Mouse (Mus musculus) layer of hippocampus, postnatal 14 days (tissue): ENCODE results near the gene Faim2. TPM values are rescaled to one million over a fixed set of nuclear protein-coding genes. Genes with fewer than 3 reads are reported as not detected.

Source experiments
- DNase-seq, 2 experiments: peaks; one replicate each; pipeline ENCODE4 v3.0.0; 2021 to 2022; ENCODE audit warnings: low spot score in 2 of 2, mixed read lengths in 1 of 2
- total RNA-seq, 2 experiments: library from RNA; stranded (reverse); gene quantifications; 2 replicates each; pipeline ENCODE4 v1.2.3; 2021

The Faim2 gene
- total RNA-seq, 2 experiments from 2014 or later: 145 to 153 TPM

GRCm38 (mm10) chr15:99510621-99511020 lies 17.3 kb downstream of the Faim2 start:
- no peak for DNase-seq

- no peak for DNase-seq
Observed at GRCm38 (mm10) chr15:99509840-99510239, 18.1 kb downstream of the Faim2 start.

GRCm38 (mm10) chr15:99505324-99506095 lies 22.5 kb downstream of the Faim2 start:
- no peak for DNase-seq

- DNase-seq: no peak
Observed at GRCm38 (mm10) chr15:99503256-99503655, 24.7 kb downstream of the Faim2 start.

DNA sequence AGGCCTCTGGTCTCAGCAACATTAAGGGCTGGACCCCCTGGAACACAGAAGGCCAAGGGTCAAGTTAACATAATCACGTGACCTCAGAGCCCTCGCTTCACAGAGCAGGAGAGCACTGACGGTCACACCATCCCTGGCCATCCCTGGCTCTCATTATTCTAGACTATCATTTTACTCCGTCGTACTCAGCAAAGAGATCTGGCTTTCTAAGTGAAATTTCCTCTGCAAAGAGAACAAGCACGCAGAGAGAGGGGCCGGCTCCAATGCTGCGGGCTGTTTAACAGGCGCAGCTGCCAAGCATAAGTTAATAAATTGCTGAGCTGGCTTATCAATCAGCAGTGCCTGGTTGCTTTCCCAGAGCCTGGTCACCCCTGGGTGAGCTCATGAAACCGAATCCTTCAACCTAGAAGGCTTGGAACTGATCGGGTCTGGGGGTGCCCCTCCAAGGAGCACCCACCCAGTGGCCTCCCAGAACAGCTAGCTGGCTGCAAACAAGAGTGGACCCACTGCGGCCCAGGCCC lies 25.6 kb downstream of the Faim2 start:
- DNase-seq: peak in 1 of 2 experiments; percentile 36

DNA sequence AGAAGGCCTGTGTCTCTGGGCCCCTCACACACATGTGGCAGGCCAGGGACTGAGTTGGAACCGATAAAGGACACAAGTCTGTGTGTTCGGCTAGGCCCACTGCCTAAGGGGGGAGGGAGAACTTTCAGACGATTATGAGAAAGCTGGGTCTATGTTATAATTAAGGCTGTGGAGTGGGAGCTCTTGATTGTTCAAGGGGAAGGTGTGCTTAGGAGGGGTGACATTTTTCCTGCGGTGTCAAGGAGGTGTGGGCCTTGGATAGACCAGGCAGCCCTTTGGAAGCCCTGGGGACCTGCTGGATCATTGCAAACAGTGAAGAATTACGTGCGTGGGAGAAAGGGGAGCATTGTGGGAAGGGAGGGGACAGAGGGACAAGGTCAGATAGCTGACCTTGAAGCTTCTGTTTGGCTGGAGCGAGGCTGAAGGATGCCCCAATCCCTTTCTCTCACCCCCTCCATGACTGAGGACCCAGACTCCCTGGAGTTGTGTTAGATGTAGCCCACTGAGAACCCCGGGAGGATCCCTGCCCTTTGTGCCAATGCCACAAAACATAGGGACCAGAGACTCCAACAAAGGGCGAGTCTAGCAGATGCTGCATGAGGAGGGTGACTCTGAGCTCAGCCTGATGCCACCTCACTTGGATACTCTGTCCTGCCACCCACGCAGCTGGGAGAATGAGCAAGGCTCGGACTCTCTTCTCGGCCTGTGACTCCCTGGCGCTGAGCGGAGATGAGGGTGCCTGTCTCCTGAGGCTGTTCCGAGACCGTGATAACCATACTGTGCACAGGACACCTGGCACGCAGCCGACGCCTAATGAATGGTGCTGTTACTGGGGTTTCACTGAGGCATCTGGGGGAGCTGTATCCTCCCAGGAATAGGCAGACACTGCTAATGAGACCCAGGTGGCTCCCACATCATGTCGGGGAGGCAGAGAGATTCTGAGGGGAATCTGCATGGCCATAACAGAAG lies 26.4 kb downstream of the Faim2 start:
- peak; percentile 38 to 47 for DNase-seq

GRCm38 (mm10) chr15:99500320-99500719 lies 27.6 kb downstream of the Faim2 start:
- DNase-seq: no peak

- no peak for DNase-seq
Observed at GRCm38 (mm10) chr15:99499726-99500125, 28.2 kb downstream of the Faim2 start.

- DNase-seq: no peak
Observed at GRCm38 (mm10) chr15:99498781-99499180, 29.2 kb downstream of the Faim2 start.

GRCm38 (mm10) chr15:99498356-99498755 lies 29.6 kb downstream of the Faim2 start:
- DNase-seq: no peak

GRCm38 (mm10) chr15:99497527-99498242 lies 30.3 kb downstream of the Faim2 start:
- DNase-seq: peak; percentile 35 to 42

DNA sequence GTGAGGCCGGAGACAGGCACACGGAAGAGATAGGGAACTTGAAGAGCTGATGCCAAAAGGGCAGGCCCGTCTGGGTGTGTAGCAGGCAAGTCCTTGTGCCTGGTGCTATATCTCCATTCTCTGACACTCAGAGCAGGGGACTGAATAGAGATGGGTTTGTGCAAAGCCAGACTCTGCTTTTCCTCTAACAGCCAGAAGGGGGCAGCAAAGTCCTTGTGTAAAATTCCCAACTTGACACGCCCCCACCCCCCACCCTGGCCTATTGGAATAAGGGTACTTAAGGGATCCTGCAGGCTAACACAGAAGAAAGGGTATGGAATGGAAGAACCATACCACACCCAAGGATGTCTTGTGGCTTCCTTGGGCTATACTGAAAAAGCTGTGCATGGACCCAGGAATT lies 30.9 kb downstream of the Faim2 start:
- peak; percentile 65 to 78 for DNase-seq

DNA sequence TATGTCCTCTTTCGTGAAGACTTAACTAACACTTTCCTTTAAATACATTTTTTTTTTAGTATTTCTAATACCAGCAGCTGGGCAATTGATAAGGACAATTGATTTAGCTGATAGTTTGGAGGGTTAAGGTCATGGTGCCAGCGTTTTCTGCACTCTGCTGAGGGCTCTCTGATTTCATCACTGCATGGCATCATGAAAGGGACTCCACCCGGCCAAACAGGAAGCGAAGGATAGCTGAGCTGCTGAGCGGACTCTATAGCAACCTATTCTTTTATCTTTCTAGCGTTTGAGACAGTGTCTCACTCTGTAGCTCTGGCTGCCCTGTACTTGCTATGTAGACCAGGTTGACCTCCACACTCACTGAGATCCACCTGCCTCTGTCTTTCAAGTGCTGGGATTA lies 43.2 kb downstream of the Faim2 start:
- DNase-seq: no peak

GRCm38 (mm10) chr15:99475814-99476213 lies 52.2 kb downstream of the Faim2 start:
- no peak for DNase-seq

GRCm38 (mm10) chr15:99474576-99474926 lies 53.4 kb downstream of the Faim2 start, which contains the start of gene Bcdin3d:
TSS of gene Bcdin3d (minus strand) at chr15:99474730.
- peak; percentile 83 to 89 for DNase-seq

GRCm38 (mm10) chr15:99473801-99474575 lies 54.0 kb downstream of the Faim2 start:
- DNase-seq: peak; percentile 18 to 54

DNA sequence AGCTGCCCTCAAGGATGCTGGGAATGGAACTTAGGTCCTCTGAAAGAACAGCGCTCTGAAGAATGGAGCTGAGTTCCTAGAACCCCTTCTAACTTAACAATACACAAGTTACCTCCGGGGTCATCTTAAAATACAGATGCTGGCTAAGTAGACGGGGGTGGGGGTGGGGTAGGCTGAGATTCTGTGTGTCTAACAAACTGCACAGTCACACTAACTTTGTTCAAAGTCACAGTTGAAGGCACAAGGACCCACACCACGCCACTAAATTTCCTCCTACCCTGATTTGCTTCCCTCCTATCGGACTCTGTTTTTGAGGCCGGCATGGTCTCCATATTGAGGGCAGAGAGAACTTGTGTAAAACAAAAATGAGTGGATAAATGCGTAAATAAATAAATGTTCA lies 55.0 kb downstream of the Faim2 start:
- no peak for DNase-seq

- no peak for DNase-seq
Observed at GRCm38 (mm10) chr15:99471677-99472063, 56.3 kb downstream of the Faim2 start.

DNA sequence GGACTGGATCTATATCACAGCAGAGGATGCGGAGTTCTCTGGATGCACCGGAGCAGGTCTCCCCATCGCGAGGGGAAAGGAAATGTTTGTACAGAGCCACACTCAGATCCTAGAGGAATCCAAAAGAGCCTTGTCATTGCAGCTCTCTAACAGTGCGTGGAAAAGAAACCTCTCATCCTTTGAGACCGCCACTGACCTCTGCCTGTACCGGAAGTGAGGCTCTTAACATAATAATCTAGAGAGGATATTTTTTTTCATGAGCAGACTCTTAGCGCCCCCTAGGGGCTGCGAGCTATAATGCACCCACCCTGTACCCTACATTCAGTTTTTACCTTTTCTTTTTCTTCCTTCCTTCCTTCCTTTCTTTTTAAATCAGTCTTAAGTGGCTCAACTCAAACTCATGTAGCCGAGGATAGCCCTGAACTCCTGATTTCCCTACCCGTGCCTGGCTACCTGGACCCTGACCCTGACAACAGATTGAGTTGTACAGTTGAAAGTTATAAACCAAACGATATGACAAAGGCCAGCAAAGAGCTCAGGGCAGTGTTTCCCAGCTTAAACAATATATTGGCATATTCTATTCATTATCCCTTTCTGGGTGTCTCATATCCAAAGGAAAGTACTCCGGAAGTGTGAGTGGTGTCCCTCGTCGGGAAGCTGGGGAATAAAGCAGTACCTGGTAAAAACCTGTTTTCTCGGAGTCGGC lies 56.8 kb downstream of the Faim2 start:
- peak in 1 of 2 experiments; percentile 53 for DNase-seq
